In the genomic region with DNA sequence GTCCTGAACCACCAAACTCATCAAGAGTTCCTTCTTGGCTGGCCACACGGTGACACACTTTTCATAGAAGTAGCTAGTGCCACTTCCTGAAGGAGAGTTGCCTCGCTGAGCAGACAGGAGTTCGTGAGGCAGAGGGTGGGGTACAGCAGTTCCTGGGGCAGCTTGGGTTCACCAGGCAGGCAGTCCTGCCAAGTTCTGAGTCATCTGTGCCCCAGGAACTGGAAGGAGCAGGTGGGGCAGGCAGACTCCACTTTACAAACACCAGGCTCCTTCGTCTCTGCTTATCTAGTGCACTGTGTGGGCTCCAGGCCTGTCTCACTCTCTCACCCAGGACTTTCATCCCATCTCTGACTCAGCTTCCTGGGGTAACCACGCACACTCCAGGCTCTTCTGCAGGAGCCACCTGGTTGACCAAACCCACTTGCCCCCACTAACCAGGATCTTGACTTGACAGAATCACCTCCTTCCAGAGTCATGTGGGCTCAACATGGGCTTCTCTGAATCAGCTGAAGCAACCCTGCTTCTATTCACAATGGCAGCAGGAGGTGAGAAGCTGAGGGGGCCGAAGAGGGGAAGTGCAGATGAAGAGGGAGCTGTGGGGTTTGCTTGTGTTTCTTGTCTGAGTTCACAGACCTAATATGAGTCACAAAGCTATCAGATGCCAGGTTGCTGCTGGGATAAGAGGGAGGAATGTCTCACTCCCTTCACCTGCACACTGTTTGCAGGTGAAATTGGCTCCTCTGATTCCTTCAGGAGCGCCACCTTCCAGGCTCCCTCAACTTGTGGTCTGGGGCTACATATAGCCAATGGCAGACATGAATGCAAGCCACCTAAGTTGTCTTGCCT, we compare ENCODE assay signal across 10 mouse cellular contexts. TPM values are rescaled to one million over a fixed set of nuclear protein-coding genes. Genes with fewer than 3 reads are reported as not detected.
A peak's percentile ranks its signal among the peaks of the same experiment; 100 is the strongest.
DNase-seq lines count a peak whose midpoint lies in the region; ATAC-seq and TF ChIP-seq lines count a peak whose summit lies in the region.
"Had no signal": no experiment of that assay in that cellular context is flagged by ENCODE, and none has a peak within 500 bp of the region (broad histone marks: within the 10 kb centered on the region; RNA-seq: fewer than 3 reads in every experiment).

No protein-coding gene starts in this region.

- no peaks in the 10 kb centered on the region for H3K36me3 ChIP-seq in heart, adult 2 months (ENCODE audit: control insufficient read depth, insufficient read depth, low read length)
- no peaks in the 10 kb centered on the region for H3K36me3 ChIP-seq in embryonic facial prominence, embryonic 15.5 days
- H3K36me3 ChIP-seq in stomach, embryonic 15.5 days: no peaks in the 10 kb centered on the region
- no peaks in the 10 kb centered on the region for H3K36me3 ChIP-seq in midbrain, embryonic 10.5 days
- H3K36me3 ChIP-seq: neural tube, embryonic 12.5 days had no signal

- H3K79me2 ChIP-seq in heart, adult 2 months (replicated peaks; ENCODE audit: control insufficient read depth, insufficient read depth, low read length): no peaks in the 10 kb centered on the region

- DNase-seq in heart, adult 2 months: peak in 1 of 2 experiments; percentile 45
- no peak for DNase-seq in heart, postnatal 4 days
- DNase-seq in kidney, postnatal 10 days: peak; percentile 34
- no peak for DNase-seq in midbrain, embryonic 10.5 days (ENCODE audit: low spot score)
- DNase-seq in layer of hippocampus, postnatal 14 days (ENCODE audit: low spot score in 2 of 2): no peak

- H3K4me2 ChIP-seq in embryonic facial prominence, embryonic 15.5 days (replicated peaks): no peak overlapping the region
- H3K4me2 ChIP-seq in stomach, embryonic 15.5 days: no peak overlapping the region
- H3K4me2 ChIP-seq: neural tube, embryonic 12.5 days had no signal

- TF ChIP-seq CTCF in heart, adult 2 months (IDR thresholded peaks at IDR 0.05): peak; percentile 21; the same call in 1 of the 2 replicates

- no peaks in the 10 kb centered on the region for H3K9me3 ChIP-seq in embryonic facial prominence, embryonic 15.5 days (replicated peaks)
- no peaks in the 10 kb centered on the region for H3K9me3 ChIP-seq in stomach, embryonic 15.5 days
- H3K9me3 ChIP-seq in midbrain, embryonic 10.5 days (replicated peaks): no peaks in the 10 kb centered on the region
- H3K9me3 ChIP-seq: neural tube, embryonic 12.5 days had no signal

- peaks cover 3% of the 10 kb centered on the region for H3K4me1 ChIP-seq in heart, adult 2 months (ENCODE audit: control insufficient read depth, insufficient read depth, low read length)
- H3K4me1 ChIP-seq in embryonic facial prominence, embryonic 15.5 days: 0 out of 2 replicates have a peak, but pooled peaks cover 4% of the 10 kb centered on the region
- H3K4me1 ChIP-seq in stomach, embryonic 15.5 days: peaks cover under 1% of the 10 kb centered on the region; the same call in 1 of the 2 replicates
- peaks cover 9% of the 10 kb centered on the region for H3K4me1 ChIP-seq in midbrain, embryonic 10.5 days
- H3K4me1 ChIP-seq: neural tube, embryonic 12.5 days had no signal

- no peak for TF ChIP-seq EP300 in heart, adult 2 months (IDR thresholded peaks at IDR 0.05; ENCODE audit: insufficient read depth, low read depth, low read length)

- peak overlapping the region; percentile 12 for H3K27ac ChIP-seq in heart, adult 2 months
- H3K27ac ChIP-seq in embryonic facial prominence, embryonic 15.5 days (replicated peaks): peak overlapping the region; percentile 58
- H3K27ac ChIP-seq in stomach, embryonic 15.5 days: peak overlapping the region; percentile 70
- H3K27ac ChIP-seq in midbrain, embryonic 10.5 days (replicated peaks): no peak overlapping the region
- H3K27ac ChIP-seq: left cerebral cortex, adult 2 months; neural tube, embryonic 12.5 days had no signal

- peak; percentile 43; the same call in 1 of the 2 replicates for ATAC-seq in embryonic facial prominence, embryonic 15.5 days (ENCODE audit: insufficient number of reproducible peaks, low FRiP score, low TSS enrichment, low read depth)
- peak; percentile 92 for ATAC-seq in stomach, embryonic 15.5 days (ENCODE audit: insufficient read depth, low FRiP score, low read depth)
- ATAC-seq in cerebellum, adult (ENCODE audit: insufficient number of reproducible peaks, low FRiP score, low TSS enrichment): no peak

- intact Hi-C loops in heart, adult 2 months (cut with DNase I): loop anchor here (5.0 kb wide), 1 partner anchor 54 kb away; no protein-coding TSS in a partner anchor

- no peak overlapping the region for H3K9ac ChIP-seq in heart, adult 2 months (ENCODE audit: low read depth, low read length)
- no peak overlapping the region for H3K9ac ChIP-seq in embryonic facial prominence, embryonic 15.5 days
- no peak overlapping the region for H3K9ac ChIP-seq in stomach, embryonic 15.5 days
- H3K9ac ChIP-seq: neural tube, embryonic 12.5 days had no signal

- no peak for TF ChIP-seq POLR2A in heart, adult 2 months (IDR thresholded peaks at IDR 0.05; ENCODE audit: insufficient read depth, low read depth, low read length)

- no peak overlapping the region for H3K4me3 ChIP-seq in heart, adult 2 months
- no peak overlapping the region for H3K4me3 ChIP-seq in embryonic facial prominence, embryonic 15.5 days (replicated peaks)
- H3K4me3 ChIP-seq in stomach, embryonic 15.5 days (replicated peaks): no peak overlapping the region
- no peak overlapping the region for H3K4me3 ChIP-seq in midbrain, embryonic 10.5 days
- H3K4me3 ChIP-seq: left cerebral cortex, adult 2 months; neural tube, embryonic 12.5 days had no signal

- 43% methylated on average over 7 of the region's 7 CpGs for WGBS in heart, adult 2 months
- 62% methylated on average over 7 of the region's 7 CpGs for WGBS in embryonic facial prominence, embryonic 15.5 days
- 46% methylated on average over 7 of the region's 7 CpGs for WGBS in stomach, embryonic 15.5 days
- WGBS in midbrain, embryonic 10.5 days: 86% methylated on average over 7 of the region's 7 CpGs

- no peaks in the 10 kb centered on the region for H3K27me3 ChIP-seq in heart, adult 2 months (ENCODE audit: control insufficient read depth, insufficient read depth, low read length)
- H3K27me3 ChIP-seq in embryonic facial prominence, embryonic 15.5 days: no peaks in the 10 kb centered on the region
- no peaks in the 10 kb centered on the region for H3K27me3 ChIP-seq in stomach, embryonic 15.5 days (replicated peaks)
- H3K27me3 ChIP-seq in midbrain, embryonic 10.5 days (ENCODE audit: low read depth, poor library complexity, severe bottlenecking): peaks cover 90% of the 10 kb centered on the region
- H3K27me3 ChIP-seq: neural tube, embryonic 12.5 days had no signal

RNA-seq across cellular contexts. Expression of a gene that starts 58.2 kb away (rescaled TPM):
- 10 to 100 TPM; 16.8 to 24.1 TPM for total RNA-seq in heart, adult 2 months (2021)
- 22.2 and 27.8 TPM in 2 replicates for polyA plus RNA-seq in heart, adult 2 months (2012; rRNA removed)
- 10 to 100 TPM; 47.4 to 47.8 TPM for total RNA-seq in heart, postnatal 4 days (2021)
- 27.1 and 30.6 TPM in 2 replicates for polyA plus RNA-seq in embryonic facial prominence, embryonic 15.5 days (2015; fragmentation: Nextera tagmentation; extraction: Ambion mirVana)
- 15.5 and 15.6 TPM in 2 replicates for polyA plus RNA-seq in stomach, embryonic 15.5 days (2015; fragmentation: Nextera tagmentation; extraction: Ambion mirVana)
- 14.7 and 15.8 TPM in 2 replicates for polyA plus RNA-seq in midbrain, embryonic 10.5 days (2016; fragmentation: Nextera tagmentation; extraction: Ambion mirVana)
- total RNA-seq in layer of hippocampus, postnatal 14 days (2021): 10 to 100 TPM; 31.6 to 35.0 TPM
